Mouse (Mus musculus) urinary bladder, postnatal 4 days (tissue): ENCODE measurements around the gene Selenof.

Experiments used
- DNase-seq, 2 experiments: peaks; one replicate each; pipeline ENCODE4 v3.0.0; 2021 to 2022; ENCODE audit warnings: low spot score in 2 of 2

The Selenof gene

GRCm38 (mm10) chr3:144563916-144564315 is 6.2 kb upstream of the Selenof start:
- no peak for DNase-seq

DNA sequence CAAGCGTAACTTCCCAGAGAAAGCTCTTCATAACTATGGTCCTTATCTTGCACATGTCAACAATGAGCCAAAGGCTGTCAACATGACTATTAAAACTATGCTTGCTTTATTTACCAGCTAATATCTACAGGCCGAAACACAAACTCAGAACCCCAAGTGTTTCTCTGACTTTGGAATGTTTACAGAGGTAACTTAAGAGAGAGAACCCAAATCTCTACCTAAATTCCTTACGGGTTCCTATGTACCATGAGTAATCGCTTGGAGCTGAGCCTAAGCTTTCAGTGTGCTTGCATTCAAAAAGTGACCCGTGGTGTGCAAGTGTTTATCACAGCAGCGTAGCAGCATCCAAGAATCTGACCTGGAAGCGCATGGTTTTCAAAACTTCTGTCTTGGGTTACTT is 4.9 kb upstream of the Selenof start:
- no peak for DNase-seq

DNA sequence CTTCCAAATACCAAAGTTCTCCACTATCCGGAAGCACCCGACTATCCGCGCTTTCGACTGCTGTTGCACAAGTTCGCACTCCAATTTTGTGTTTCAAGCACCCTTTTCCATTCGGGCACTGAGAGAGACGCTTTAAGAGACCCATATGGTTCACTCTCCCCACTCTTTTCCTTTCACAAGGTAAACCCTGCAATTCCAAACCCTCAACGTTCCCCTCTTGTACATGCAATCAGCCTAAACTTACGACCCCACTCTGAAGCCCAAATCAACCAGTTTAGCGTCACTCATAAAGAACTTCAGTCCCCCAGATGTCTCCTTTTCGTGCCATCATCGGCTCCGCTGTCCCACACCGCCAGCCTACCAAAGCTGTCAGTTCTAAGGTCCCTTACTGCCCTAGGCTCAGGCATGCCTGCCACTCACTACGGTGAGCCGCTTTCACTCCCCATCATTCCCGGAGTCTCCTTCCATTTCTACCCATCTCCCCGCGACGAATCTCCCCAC is 1.2 kb upstream of the Selenof start:
- no peak for DNase-seq

GRCm38 (mm10) chr3:144569401-144569971 is 618 bp upstream of the Selenof start:
- DNase-seq, result no peak

DNA sequence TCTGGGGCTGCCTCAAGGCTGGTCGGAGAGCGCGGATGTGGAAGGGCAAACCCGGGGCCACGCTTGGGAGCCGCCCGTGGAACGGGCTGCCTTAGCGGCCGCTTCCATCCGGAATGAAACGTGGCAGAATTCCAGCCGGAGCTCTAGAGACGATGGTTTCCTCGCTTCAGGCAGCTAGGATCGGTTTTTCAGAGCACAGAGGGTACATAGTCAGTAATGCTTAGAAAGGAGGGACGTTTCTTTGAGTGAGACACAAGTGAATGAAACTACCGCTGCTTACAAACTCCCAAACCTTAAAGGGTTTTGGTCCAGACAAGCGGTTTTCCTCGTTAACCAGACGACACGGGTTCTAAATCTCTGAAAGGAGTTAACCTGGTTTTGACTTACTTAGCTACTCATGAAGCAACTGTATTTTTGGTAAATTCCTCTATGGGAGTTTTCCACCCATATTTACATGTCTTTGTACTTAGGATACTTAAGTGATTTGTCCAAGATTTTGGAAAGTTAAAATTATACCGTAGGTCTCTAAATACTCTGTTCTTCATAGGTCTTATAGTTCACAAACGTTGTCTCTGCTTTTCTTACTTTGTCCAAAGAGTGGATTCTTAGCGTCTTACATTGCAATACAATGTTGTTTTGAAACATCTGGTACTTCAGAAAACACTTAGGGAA is 848 bp downstream of the Selenof start:
- no peak for DNase-seq

DNA sequence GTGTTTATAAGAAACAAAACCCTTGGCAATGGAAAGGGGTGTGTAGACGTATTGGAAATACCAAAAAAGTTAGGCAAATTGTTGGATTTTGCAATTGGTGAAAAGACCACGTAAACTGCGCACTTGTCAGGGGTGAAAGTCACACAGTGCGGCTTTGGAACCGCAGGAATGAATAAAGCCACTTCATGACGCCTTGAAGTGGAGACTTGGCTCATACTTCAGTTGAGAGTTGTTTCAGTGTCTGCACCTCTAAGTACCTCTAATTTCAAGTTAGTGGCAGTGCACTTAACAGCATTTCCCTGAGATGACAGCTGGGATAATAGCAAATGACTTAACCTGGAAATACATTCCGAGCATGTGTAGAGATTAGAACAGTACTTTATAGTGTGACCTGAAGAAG is 4.2 kb downstream of the Selenof start:
- no peak for DNase-seq

GRCm38 (mm10) chr3:144577366-144578340 is 7.5 kb downstream of the Selenof start:
- no peak for DNase-seq

DNA sequence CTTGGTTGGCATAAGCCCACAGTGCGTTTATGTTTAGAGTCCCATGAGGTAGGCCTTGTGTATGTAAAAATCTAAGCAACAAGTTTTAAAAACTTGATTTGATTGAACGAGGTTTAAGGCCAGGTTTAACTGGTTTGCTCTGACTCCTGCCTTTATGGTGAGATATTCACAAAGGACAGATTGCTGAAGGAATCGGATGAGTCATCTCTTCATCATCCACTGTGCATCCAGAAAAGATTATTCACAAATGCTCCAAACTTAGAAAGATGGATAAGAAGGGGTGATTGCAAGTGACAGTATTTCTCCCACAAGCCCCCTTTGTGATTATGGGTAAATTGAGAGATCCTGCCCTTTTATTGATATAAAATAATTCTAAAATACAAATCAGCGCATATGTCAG is 8.8 kb downstream of the Selenof start:
- DNase-seq, result no peak

DNA sequence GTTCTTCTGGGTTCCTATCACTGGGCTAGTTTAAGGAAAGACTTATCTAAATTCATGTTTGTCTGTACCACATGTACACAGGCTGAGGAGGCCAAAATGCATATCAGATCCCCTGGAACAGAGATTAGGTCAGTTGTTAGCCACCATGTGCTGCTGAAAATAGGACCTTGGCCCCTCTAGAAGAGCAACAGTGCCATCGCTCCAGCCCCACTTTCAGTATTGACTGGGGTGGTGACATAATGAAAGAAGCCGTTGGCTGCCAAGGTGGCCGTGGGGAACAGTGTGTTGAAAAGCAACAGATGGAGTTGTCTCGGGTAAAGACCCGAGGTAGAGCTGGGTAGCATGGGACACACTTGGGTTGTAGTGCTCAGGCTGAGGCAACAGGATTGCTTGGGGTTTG is 9.7 kb downstream of the Selenof start:
- DNase-seq, result no peak

DNA sequence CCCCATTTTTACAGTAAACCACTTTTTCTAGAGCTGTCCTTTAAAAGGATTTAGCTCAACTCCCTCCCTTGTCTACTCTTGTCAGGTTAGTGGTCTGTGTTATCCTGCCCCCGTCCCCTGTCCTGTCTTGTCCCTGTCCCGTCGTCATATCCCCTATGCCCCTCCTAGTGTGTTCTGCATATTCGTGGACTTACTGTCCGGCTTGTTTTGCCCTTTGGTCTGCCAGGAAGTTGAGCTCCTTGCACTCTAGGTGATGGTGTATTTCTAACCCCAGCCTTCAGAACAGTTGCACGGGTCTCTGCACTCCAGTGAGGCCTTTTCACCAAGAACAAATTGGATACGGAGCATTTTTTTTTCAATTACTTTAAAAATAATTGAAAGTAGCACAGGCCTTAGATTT is 10.2 kb downstream of the Selenof start:
- DNase-seq, result no peak

DNA sequence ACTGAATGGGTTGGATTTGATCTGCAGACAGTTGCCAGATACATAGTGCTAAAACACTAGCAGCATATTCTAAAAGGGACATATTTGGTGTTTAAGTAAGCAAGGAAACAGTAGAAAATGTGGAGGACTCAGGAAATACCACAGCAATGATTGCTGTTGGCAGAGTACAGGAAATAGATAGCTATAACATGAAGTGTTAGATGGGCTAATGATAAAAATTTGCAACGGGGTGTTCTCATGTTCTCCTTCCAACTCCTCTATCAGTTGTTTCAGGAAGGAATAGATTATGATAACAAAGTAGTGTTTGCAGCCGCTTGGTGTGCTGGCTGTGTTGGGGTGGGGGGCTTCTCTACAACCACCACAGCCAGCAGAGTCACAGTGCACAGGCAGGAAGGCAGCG is 11.7 kb downstream of the Selenof start:
- DNase-seq, result no peak

GRCm38 (mm10) chr3:144582306-144582705 is 12.2 kb downstream of the Selenof start:
- no peak for DNase-seq

GRCm38 (mm10) chr3:144583789-144584188 is 13.7 kb downstream of the Selenof start:
- DNase-seq, result no peak

- no peak for DNase-seq
Observed at GRCm38 (mm10) chr3:144584789-144585553, 14.9 kb downstream of the Selenof start.

DNA sequence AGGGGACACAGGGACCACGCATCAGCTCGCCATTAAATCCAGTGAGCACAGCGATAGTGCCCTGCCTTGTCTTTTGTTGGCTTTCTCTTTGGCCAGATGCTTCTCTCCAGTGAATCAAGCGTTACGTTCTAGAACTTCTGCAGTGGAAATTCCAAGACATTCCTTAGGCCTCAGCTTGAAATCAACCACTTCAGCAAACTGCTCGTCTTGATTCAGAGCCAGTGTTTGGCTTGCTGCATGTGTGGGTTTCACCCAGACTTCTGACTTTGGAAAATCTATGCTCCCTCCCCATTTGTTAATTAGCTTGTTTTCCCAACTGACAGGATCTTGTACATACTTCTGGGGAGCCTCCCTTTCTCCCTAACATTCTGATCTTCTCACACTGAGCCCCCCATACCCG is 16.6 kb downstream of the Selenof start:
- DNase-seq, result no peak

GRCm38 (mm10) chr3:144589189-144589890 is 19.2 kb downstream of the Selenof start:
- DNase-seq, result no peak

DNA sequence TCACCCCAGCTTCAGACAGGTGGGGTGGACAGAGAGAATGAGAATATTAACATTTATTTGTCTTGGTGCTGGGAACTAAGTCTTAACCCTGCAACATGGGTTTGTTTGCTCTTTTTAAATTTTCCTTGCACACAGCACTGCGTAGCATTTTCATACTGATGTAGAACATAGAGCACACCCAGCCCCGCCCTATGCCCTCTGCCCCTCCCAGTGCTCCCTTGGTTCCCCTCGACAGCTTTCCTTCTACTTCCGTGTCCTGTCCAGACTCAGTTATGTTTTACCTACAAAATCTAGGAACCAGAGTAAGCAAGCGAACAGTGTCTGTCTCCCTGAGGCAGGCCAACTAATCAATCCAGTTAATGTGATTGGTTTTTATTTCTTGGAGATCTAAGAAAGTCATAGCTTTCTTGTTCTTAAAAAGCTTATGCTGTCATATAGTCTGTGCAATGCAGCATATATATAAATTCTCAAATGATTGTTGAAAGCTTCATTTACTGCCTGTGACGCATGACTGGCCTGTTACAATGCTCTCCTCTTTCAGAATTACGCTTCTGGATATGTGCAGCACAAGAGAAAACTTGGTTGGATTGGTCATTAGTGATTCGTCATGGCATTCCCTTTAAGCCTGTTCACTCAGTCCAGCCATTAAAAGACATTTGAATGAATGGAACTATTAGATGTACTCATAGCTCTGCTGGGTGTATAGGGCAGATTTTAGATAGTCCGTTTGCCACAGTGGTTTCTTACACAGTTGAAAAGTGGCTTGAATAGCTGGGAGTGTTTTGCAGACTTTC is 23.1 kb downstream of the Selenof start:
- no peak for DNase-seq

DNA sequence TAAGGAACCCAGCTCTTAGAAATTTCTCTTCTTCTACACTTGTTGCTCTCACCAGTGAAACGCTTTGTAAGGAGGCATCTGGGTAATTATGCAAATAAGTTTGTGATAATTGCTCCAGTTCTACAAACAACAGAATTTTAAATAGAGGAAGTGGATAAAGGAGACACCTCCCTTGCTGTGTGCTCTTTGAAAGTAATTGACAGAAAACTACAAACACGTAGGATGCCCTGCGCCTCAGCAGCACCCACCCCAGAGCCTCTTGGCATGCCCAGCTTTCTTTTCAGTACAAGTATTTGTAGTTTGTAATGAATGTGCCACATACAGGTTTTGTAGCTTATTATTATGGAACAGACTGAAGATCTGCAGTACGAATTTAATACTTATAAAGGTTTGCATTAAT is 27.0 kb downstream of the Selenof start:
- DNase-seq, result no peak

GRCm38 (mm10) chr3:144597790-144598467 is 27.8 kb downstream of the Selenof start:
- DNase-seq, result no peak

DNA sequence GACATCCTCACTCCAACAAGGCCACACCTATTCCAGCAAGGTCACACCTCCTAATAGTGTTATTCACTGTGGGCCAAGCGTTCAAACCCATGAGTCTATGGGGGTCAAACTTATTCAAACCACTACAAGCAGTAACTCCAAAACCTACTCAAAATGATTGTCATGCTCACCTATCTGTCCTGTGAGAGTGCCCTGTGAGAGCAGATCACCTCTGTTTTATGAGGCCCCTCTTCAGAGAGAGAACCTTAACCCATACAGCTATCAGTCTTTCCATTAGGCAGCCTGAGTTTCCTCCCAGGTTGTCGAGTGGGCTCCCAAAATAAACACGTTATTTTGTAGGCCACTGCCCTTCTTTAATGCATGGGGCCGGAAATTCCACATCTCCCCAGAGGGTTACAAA is 32.3 kb downstream of the Selenof start:
- no peak for DNase-seq
